Mouse (Mus musculus) layer of hippocampus, postnatal 25 days (tissue): ENCODE results near the gene Mrps25. TPM values are rescaled to one million over a fixed set of nuclear protein-coding genes. Genes with fewer than 3 reads are reported as not detected.

ENCODE experiments used
- DNase-seq, 2 experiments: peaks; one replicate each; pipeline ENCODE4 v3.0.0; 2022; ENCODE audit warnings: mixed read lengths in 2 of 2, low spot score in 1 of 2; ENCODE audit errors: extremely low spot score in 1 of 2
- total RNA-seq, 2 experiments: library from RNA; stranded (reverse); gene quantifications; 2 replicates each; pipeline ENCODE4 v1.2.3; 2021

Gene Mrps25
- total RNA-seq, 2 experiments from 2014 or later, result 50.0 to 56.0 TPM

DNA sequence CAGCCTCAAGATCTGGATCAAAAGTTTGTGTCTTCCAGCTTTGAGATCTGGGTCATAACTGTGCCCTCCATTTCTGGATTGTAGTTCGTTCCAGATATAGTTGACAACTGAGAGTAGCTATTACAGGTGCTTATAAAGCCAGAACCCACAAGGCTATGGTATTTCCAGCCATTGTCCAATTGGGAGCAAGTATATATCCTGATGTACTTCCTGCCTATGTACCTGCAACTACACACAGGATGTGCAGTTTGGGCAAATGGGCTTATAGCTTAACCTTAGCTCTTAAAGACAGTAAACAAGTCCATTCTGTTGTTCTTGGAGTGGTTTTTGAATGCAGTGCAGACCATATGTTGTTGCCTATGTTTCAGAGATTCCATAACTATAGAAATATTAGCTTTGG, 52.4 kb downstream of the Mrps25 start:
- no peak for DNase-seq

DNA sequence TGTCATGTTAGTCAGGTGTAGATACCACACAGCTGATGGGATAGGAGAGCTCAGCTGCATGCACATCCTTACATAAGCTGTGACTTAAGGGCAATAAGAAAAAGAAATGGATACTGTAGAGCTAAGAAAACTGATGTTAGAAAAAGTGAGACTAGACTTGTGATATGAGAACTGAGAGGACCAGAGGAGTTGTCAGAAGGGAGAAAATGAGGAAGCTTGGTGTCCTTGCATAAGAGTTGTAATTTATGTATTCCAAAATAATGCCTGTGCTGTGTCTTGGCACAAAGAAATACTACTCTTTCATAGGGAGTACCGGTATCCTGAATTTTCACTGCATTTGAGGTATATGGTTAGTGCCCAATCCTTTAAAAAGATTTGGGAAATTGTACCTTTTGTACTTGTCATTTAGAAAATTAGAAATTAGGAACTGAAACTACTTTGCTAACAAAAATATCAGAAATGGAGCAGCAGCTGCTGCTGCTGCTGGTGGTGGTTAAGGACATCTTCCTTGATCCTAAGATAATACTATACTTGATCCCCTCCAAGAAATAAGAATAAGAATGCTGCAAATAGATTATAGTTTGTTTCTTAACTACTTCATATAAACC, 56.9 kb downstream of the Mrps25 start:
- no peak for DNase-seq

DNA sequence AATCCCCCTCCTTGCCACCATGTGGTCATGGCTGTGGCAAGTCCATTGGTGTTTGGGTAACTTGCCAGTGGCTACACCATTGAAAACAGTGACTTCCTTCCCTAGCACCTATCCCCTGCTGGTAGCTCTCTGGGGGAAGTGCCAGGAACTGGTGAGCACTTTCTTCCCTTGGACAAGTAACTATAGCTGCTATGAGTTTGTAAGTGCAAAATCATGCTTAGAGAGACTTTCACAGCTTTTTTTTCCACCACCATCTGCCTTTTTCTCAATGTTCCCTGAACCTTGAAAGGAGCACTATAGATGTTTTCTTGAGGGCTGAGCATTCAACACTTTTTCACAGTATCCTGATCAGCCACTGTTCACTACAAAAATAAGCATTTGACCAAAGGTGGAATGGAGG, 59.3 kb downstream of the Mrps25 start:
- DNase-seq, result no peak

Other genes with a start within 250 kb of the Mrps25 start
- gene Fgd5, start 205.2 kb downstream of the Mrps25 start, total RNA-seq, result 1 to 10 TPM; 5.3 to 5.5 TPM
- 10 to 100 TPM; 84.3 to 90.7 TPM for gene Nr2c2, start 92.6 kb downstream of the Mrps25 start, total RNA-seq
- gene Rbsn, start 30.9 kb upstream of the Mrps25 start, total RNA-seq, result 10 to 100 TPM; 36.1 to 38.7 TPM
- 1 to 10 TPM; 1.3 to 1.7 TPM for gene Trh, start 60.6 kb upstream of the Mrps25 start, total RNA-seq